Mouse (Mus musculus): Measurements from ENCODE around the gene Cpeb1. TPM values are rescaled to one million over a fixed set of nuclear protein-coding genes. Genes with fewer than 3 reads are reported as not detected.

Cpeb1 gene
- total RNA-seq, 2 experiments from 2014 or later = 7.0 to 8.4 TPM

DNA sequence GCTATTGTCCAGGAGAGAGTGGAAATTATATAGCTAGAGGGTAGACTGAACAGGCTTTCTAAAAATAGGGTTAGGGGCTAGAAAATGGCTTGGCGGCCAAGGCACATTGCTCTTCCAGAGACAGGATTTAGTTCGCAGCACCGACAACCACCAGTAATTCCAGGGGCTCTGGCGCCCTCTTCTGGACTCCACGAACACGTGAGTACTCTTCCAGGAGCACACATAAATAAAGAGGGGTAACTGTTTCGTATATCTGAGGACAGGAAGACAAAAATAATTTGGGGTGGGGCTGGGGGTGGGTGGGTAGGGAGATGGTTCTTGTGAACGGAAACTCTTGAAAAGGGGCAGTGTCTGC, 118.9 kb downstream of the Cpeb1 start:
- intact Hi-C loops (cut with DNase I) = no loop called here
- DNase-seq = peak; percentile 71 to 76

DNA sequence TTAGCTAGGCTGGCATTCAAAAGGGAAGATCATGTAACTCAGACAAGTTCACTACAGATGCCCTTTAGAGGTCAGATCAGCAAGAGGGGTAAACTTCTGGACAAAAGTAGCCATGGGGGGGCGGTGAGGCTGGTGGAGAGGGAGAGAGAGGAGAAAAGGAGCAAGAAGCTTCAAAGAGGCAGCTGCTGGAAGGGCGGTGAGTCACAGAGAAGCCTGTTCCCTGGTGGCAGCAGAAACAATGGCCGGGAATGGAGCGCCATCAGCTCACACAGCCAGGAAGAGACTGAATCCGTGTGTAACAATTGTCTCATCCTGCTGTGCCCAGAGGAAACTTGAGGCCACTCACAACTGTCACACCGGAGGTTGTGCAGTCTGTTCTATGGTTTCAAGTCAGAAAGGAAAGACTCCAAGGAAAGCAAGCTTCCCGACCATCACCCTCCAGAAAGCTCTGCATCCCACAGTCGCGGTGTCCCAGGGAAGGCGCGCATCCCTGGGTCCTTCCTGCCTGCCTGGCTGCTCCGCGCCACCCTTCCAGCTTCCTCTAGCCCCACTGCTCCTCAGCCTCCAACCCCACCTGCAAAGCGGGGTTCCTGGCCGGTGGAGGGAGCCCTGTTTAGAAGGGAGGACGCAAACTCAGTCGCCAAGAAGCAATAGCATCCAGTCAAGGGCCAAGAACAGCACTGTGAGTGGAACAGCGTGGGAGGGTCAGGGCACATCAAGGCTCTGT, 119.4 kb downstream of the Cpeb1 start:
- DNase-seq = peak; percentile 34 to 37
- intact Hi-C loops (cut with DNase I) = no loop called here

DNA sequence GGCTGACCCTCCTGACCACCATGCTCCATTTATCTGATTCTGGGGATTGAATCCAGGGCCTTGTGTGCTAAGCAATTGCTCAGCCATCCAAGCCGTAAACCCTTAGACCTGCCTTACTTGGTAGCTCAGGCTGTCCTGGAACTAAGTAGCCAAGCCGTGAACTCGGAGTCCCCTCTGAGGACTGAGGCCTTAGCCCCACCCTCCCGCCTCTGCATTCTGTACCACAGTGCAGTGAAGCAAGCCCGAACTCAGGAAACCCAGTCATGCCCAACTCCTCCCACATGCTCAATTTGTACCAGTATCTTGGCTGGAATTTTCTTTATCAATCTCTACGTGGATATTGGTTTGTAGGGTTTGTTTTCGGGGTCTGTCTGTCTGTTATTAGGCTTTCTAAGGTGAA, 123.4 kb downstream of the Cpeb1 start:
- intact Hi-C loops (cut with DNase I) = loop anchor here (2.0 kb wide), 2 partner anchors 19 to 121 kb away; no protein-coding TSS in a partner anchor

GRCm38 (mm10) chr7:81330767-81331166, 124.5 kb downstream of the Cpeb1 start:
- intact Hi-C loops (cut with DNase I) = loop anchor here (2.0 kb wide), 1 partner anchor 120 kb away; no protein-coding TSS in a partner anchor
- no peak for DNase-seq

More for the DNA sequence above, 123.4 kb downstream of the Cpeb1 start:
- no peak for DNase-seq

DNA sequence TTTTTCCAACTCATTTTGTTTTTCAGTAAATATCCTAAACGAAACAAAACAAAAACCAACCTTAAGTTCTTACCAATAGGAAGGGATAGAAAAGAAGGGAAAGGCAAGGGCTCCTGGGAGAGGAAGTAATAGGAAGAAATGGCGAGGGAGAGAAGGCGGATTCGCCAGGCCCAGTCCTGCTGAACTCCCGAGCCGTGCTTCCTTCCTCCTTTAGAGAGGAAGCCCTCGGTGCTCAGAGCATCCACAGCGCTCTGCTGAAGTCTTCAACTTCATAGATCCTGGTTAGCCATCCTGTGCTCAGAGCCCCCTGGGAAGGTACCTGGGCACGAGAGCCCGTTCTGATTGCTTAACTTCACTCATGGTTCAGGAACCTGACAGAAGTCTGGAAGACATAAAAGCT, 127.6 kb downstream of the Cpeb1 start:
- no peak for DNase-seq
- intact Hi-C loops (cut with DNase I) = no loop called here

DNA sequence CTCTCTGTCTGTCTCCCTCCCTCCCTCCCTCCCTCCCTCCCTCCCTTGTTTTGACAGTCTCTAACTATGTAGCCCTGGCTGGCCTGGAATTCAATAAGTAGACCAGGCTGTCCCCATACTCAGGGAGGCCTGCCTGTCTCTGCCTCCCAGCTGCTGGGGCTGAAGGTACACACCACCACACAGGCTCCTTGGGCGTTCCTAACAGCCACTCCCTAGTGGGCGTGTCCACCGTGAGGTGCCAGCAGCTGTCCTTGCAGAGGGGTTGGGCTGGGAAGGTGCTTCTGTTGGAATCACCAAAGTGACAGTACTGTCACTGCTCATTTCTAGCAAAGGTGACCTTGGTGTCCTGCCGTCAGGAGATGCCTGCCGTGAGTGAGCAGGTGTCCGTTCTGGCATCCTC, 128.4 kb downstream of the Cpeb1 start:
- DNase-seq = no peak
- intact Hi-C loops (cut with DNase I) = no loop called here

GRCm38 (mm10) chr7:81326043-81326442, 129.2 kb downstream of the Cpeb1 start:
- no peak for DNase-seq
- intact Hi-C loops (cut with DNase I) = no loop called here

DNA sequence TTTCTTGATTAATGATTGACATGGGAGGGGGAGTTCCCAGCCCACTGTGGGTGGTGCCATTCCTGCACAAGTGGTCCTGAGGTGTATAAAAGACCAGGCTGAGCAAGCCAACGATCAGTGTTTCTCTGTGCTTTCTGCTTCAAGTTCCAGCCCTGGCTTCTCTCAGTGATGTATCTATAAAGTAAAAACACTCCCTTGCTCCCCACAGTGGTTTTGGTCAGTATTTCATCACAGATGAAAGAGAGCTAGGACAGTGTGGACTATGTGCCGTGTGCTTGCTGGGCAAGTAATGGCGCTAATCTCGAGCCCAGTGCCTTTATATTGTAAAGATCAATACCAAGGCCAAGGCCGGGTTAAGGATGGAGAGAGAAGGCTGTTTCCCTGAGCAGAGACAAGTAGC, 133.5 kb downstream of the Cpeb1 start:
- intact Hi-C loops (cut with DNase I) = no loop called here
- no peak for DNase-seq

GRCm38 (mm10) chr7:81319749-81320148, 135.5 kb downstream of the Cpeb1 start:
- no peak for DNase-seq
- intact Hi-C loops (cut with DNase I) = no loop called here

DNA sequence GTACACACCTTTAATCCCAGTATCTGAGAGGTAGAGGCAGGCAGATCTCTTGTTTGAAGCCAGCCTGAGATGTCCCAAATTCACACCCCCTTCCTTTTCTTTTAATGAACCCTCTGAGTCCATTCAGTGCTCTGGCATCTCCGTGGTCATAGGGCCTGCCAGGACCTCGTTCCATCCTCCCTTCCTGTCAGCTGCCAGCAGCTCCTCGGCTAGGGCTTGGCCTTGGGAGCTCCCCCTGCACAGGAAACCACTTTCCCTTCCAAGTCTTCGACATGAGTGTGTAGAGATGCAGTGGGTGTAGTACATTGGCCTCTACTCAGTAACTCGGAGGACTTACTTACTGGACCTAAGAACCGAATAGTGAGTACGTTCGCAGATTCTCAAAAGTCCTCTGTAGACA, 139.7 kb downstream of the Cpeb1 start:
- intact Hi-C loops (cut with DNase I) = no loop called here
- DNase-seq = peak in 1 of 2 experiments; percentile 25

- intact Hi-C loops (cut with DNase I) = no loop called here
- DNase-seq = no peak
These were observed 143.7 kb downstream of the Cpeb1 start for GRCm38 (mm10) chr7:81311581-81311980.

DNA sequence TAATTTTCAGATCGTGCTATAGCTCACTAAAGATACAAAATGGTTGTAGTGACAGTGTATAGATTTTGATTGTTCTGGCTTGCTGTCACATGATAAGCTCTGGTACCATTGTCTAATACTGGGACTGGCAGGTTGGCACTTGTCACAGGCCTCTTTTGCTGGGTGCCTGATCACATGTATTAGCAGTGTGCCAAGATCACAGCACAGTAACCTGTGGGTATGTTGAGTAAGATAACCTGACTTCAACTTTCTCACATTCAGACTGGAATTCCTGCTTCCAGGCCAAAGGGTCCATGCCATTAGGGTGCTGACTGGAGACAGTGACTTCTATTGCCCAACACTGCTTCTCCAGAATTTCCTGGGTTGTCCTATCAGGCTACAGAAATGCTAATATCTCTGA, 144.1 kb downstream of the Cpeb1 start:
- DNase-seq = no peak
- intact Hi-C loops (cut with DNase I) = no loop called here

GRCm38 (mm10) chr7:81309247-81309646, 146.0 kb downstream of the Cpeb1 start:
- intact Hi-C loops (cut with DNase I) = loop anchor here (5.0 kb wide), 1 partner anchor 47 kb away; no protein-coding TSS in a partner anchor
- no peak for DNase-seq

DNA sequence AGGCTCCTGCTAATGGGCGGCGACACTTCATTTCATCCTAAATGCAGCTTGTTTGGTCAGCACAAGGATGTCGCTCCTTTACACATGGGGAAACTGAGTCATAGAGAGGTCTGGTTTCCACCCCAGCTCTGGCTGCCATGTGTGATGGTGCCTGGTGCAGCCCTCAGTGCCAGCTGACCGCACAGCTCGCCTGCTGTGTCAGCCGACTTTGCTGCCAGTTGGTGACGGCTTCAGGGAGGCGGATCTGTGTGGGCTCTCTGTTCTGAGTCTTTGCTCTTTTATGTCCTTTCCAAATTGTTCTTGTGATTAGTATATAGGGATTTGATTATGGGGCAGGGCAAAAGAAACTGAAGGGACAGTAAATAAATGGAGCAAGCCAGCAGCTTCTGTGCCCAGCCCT, 147.5 kb downstream of the Cpeb1 start:
- intact Hi-C loops (cut with DNase I) = loop anchor here (5.0 kb wide), 1 partner anchor 45 kb away; no protein-coding TSS in a partner anchor
- DNase-seq = no peak

DNA sequence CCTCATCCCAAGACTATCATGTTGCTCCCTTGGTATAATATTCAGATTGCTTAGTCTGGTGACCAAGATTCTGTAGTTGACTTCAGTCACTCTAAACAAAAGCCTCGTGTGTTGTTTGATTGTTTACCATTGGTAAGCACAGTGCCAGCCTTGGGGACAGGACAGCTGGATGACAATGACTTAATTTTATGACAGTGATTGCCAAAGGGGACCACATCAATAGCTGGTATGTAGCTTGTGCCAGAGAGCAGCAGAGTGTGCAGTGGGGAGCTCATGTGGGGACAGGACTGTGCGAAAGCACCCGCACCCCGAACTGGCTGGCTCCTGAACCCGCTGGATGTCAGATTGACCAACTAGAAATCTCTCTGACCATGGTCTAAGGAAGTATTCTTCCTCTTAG, 150.6 kb downstream of the Cpeb1 start:
- DNase-seq = no peak
- intact Hi-C loops (cut with DNase I) = loop anchor here (5.0 kb wide), 1 partner anchor 42 kb away; no protein-coding TSS in a partner anchor

GRCm38 (mm10) chr7:81304100-81304499, 151.2 kb downstream of the Cpeb1 start:
- DNase-seq = no peak
- intact Hi-C loops (cut with DNase I) = no loop called here

DNA sequence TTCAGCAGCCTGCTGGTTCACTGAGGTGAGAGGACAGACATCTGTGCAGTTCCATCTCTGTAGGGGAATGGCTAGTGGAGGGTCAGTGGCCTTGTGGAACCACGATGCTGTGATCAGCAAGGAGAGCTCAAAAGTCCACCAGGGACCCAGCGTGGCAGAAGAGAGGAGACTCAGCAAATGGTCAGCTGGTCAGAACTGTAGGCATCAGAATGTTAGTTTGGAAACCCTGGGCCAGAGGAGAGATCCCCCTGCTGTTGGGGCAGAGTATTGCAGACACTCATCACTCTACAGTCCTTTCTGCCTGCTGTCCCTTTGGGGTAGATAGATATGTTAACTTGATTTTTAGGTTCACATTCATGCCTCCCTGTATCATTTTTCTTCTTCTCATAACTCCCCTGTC, 151.6 kb downstream of the Cpeb1 start:
- no peak for DNase-seq
- intact Hi-C loops (cut with DNase I) = no loop called here

DNA sequence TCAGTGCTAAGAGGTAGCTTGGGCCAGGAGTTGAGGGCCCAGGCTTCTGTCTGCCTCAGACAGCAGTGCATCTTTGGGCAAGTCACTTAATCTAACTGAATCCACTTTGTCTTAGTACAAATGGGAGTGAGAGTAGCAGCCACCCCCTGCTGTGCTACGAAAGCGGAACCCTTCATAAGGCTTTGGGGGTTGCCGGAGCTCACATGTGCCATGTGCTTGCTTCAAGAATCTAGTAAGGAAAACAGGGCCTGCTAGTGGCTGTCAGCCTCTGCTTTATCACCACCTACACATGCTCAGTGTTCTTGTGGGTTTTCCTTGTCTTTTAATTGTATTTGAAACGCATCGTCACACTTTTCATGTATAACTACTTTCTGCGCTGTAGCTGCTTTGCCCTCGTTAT, 153.9 kb downstream of the Cpeb1 start:
- intact Hi-C loops (cut with DNase I) = no loop called here
- no peak for DNase-seq

- intact Hi-C loops (cut with DNase I) = no loop called here
- no peak for DNase-seq
These were observed 157.1 kb downstream of the Cpeb1 start for GRCm38 (mm10) chr7:81298206-81298605.

All from heart, postnatal 14 days (tissue).